Mouse (Mus musculus) embryonic facial prominence, embryonic 12.5 days (tissue): Measurements from ENCODE around the gene Cryba2. TPM values are rescaled to one million over a fixed set of nuclear protein-coding genes. Genes with fewer than 3 reads are reported as not detected.

Experiments used
- ATAC-seq: fragments of 200-750 bp; cut with Nextera tagmentation; 2 replicates; pipeline ENCODE4 v1.8.0; 2017; ENCODE audit not compliant: insufficient number of reproducible peaks, insufficient read depth, low FRiP score, low TSS enrichment
- H3K27ac ChIP-seq: fragments of 300-500 bp; sonication (generic); 2 replicates; pipeline ENCODE4 v1.5.1; 2016; ENCODE audit warnings: mild to moderate bottlenecking
- H3K27me3 ChIP-seq: fragments of 300-500 bp; sonication (generic); 2 replicates; pipeline ENCODE4 v1.6.1; 2016; ENCODE audit warnings: mild to moderate bottlenecking, moderate library complexity
- H3K36me3 ChIP-seq: fragments of 300-500 bp; sonication (generic); 2 replicates; pipeline ENCODE4 v1.6.1; 2016; ENCODE audit warnings: mild to moderate bottlenecking
- H3K4me1 ChIP-seq: fragments of 300-500 bp; sonication (generic); 2 replicates; pipeline ENCODE4 v1.6.1; 2016
- H3K4me2 ChIP-seq: fragments of 300-500 bp; sonication (generic); replicated peaks from 2 replicates; pipeline ENCODE4 v1.6.1; 2016; ENCODE audit warnings: mild to moderate bottlenecking, moderate library complexity
- H3K4me3 ChIP-seq: fragments of 300-500 bp; sonication (generic); 2 replicates; pipeline ENCODE4 v1.5.1; 2016; ENCODE audit warnings: mild to moderate bottlenecking
- H3K9ac ChIP-seq: fragments of 300-500 bp; sonication (generic); 2 replicates; pipeline ENCODE4 v1.6.1; 2016; ENCODE audit warnings: mild to moderate bottlenecking, moderate library complexity
- H3K9me3 ChIP-seq: fragments of 300-500 bp; sonication (generic); 2 replicates; pipeline ENCODE4 v1.6.1; 2016; ENCODE audit warnings: mild to moderate bottlenecking, moderate library complexity
- WGBS: fragments of 180-500 bp; shearing (Covaris S2); methylation state at CpG from one replicate; pipeline ENCODE4 v1.1.7; 2016; 5-methylcytosine and 5-hydroxymethylcytosine counted together
- polyA plus RNA-seq: library from polyadenylated mRNA; unstranded; fragments of >200 nt; fragmentation: Nextera tagmentation; extraction: Ambion mirVana; gene quantifications from 2 replicates; pipeline ENCODE4 v1.2.1, GENCODE M21; 2016

Gene Cryba2
- polyA plus RNA-seq, 1 experiment from 2014 or later: 16.1 TPM

DNA sequence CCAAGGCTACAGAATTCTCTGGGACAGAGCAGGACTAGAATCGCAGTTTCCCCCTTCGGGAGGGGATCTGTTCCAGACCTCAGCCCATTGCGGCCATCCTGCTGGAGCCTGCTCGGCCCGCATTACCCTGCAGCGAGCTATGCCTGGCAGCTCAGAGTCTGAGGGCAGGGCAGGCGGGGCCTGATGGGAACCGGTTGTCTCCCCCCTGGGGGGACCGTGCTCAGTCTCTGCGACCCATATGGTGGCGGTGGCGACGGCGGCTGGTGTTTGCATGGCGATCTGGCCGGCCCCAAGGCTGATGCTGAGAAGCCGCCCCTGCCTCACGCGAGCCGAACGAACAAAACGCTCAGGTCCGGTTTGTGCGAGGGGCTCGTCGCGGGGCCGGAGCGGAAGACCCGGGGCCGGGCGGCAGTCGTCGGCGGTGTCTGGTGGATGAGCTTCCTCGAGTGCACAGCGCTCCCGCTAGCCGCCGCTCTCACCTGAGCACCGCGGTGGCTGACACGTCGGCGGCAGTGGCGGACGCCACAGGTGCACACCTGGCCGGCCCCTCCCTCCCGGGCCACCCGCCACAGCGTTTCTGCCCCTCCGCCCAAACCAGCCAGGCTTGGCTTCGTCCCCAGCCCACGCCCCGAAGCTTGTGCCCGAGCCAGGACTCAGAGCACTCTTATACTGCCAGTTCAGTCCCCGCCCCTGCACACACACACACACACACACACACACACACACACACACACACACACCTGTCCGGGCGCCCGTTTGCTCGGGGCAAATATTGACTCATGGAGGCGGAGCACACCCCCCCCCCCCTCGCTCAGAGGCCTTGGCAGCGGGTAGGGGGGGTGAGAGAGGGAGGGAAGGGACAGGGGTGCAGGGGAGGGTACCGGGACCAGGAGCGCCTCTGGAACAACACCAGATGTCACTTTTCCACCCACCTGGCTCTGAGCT lies 7.7 kb upstream of the Cryba2 start:
- ATAC-seq: no peak
- 2% methylated on average over 52 of the region's 66 CpGs for WGBS
- Histone ChIP-seq H3K9me3 (no peaks in the 10 kb centered on the region), H3K27ac (no peak overlapping the region), H3K9ac (0 out of 2 replicates have a peak overlapping the region, but pooled peaks have one; percentile 24), H3K4me1 (peaks cover 24% of the 10 kb centered on the region), H3K27me3 (peaks cover 90% of the 10 kb centered on the region), H3K36me3 (no peaks in the 10 kb centered on the region), H3K4me3 (peak overlapping the region; percentile 30), H3K4me2 (peak overlapping the region; percentile 57)

DNA sequence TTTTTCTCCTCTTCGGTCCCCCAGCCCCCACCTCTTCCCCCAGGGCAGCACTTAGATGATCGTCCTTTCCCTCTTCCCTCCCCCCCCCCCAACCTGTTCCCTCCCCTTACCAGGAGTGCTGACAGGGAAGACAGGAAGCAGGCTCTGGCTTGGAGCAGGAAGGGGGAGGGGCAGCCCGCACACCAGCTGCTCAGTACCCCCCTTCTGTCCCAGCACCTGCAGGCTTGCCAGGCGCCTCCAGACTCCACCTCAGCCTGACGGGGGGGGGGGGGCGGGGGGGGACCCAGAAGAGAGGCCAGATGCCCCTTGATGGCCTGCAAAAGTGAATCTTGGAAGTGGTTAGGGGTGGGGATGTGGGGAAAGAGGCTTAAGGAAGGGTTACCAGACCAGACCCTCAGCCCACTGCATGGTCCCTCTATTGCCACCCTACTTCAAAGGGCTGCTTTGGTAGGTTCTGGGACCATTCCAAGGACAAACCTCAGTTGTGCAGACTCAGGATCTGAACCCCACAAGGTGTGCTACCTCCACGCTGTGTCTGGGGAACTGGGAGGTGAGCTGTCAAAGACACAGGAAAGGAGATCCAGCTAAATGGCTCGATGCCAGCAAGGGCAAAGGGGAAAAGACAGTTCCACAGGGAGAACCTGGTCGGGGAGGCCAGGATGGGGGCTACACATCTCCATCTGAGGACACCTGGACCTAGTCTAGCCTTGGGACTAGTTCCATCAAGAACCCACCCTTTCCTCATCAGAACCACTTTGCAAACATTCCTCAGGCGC lies 5.9 kb upstream of the Cryba2 start:
- no peak overlapping the region for H3K27ac ChIP-seq
- H3K27me3 ChIP-seq: peaks cover 94% of the 10 kb centered on the region
- H3K9ac ChIP-seq: no peak overlapping the region
- WGBS: 4% methylated on average over 7 of the region's 10 CpGs
- ATAC-seq: no peak
- no peak overlapping the region for H3K4me2 ChIP-seq
- H3K9me3 ChIP-seq: no peaks in the 10 kb centered on the region
- peaks cover 24% of the 10 kb centered on the region for H3K4me1 ChIP-seq
- H3K36me3 ChIP-seq: no peaks in the 10 kb centered on the region
- H3K4me3 ChIP-seq: no peak overlapping the region

DNA sequence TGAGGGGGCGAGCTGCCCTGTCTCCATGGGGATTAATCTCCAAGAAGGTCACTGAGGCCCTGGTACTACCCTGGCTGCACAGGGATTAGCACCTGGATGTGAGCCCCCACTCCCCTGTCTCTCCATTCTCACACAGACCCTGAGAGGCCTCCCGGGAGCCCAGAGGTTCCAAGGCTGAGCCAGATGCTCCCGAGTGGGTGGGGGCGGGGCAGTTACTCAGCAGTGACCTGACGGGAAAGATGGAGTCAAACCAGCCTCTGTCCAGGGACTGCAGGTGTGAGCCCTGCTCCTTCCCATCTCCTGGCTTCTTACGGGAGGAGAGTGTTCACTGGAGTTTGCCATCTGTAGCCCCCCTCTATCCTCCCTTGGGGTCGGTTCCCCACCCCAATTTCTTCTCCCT lies 5.0 kb upstream of the Cryba2 start:
- Histone ChIP-seq H3K27ac (no peak overlapping the region), H3K4me2 (no peak overlapping the region), H3K4me3 (no peak overlapping the region), H3K27me3 (peaks cover 95% of the 10 kb centered on the region), H3K9me3 (no peaks in the 10 kb centered on the region), H3K4me1 (peaks cover 24% of the 10 kb centered on the region), H3K9ac (no peak overlapping the region), H3K36me3 (no peaks in the 10 kb centered on the region)
- no peak for ATAC-seq
- WGBS: 2% methylated on average over 7 of the region's 7 CpGs

DNA sequence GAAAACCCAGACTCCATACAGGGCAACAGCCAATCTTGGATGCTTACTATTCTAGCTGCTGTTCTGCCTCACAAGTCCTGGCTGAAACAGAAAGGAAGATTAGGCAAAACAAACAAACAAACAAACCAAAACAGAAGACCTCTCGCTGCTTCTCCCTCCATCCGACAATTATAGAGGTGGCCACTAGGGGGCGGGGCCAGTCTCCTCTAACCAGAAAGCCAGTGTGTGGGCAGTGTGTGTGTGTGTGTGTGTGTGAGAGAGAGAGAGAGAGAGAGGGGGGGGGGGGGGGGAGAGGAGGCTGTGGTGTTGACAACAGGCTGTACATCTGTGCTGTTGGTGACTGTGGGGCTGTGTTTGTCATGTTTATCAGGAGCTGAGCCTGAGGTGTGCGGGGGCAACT lies 2.0 kb upstream of the Cryba2 start:
- H3K36me3 ChIP-seq: no peaks in the 10 kb centered on the region
- H3K9me3 ChIP-seq: no peaks in the 10 kb centered on the region
- peaks cover 14% of the 10 kb centered on the region for H3K4me1 ChIP-seq
- H3K4me2 ChIP-seq: no peak overlapping the region
- no peak overlapping the region for H3K27ac ChIP-seq
- H3K9ac ChIP-seq: no peak overlapping the region
- no peak for ATAC-seq
- H3K4me3 ChIP-seq: no peak overlapping the region
- WGBS: 15% methylated on average over 4 of the region's 4 CpGs
- peaks cover 96% of the 10 kb centered on the region for H3K27me3 ChIP-seq

DNA sequence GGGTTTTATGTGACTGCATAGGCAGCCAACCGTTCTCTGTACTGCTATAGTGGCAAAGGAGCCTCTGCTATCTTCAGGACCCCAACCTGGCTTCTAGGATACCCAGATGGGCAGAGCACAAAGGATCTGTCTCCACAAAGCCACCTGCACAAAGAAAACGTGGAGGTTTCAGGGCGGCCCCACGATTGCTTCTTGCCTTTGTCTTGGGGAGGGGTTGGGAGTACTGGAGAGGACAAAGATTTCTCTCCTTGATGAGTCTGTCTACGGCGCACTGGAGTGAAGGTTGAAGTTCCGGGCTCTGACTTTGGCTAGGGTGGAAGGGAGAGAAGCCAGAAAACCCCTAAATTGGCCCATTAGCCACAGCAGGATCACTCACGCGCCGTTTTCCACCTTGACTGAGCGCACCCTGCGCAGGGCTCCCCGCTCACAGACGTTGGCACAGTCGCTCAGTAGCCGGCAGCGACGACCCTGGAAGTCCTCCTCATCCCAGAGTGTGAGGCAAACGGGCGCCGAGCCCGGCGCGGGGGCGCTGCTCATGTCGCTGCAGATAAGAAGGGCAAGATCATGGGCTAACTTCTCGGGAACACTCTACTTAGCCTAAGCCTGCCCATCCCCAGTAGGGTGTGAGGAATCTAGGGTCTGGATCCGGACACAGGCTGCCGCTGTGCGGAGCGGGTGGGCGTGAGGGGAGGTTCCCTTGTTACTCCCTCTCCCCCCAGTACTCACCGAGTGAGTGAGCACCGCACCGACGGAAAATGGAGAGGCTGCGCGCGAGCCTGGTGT lies 401 bp downstream of the Cryba2 start:
- ATAC-seq: no peak

DNA sequence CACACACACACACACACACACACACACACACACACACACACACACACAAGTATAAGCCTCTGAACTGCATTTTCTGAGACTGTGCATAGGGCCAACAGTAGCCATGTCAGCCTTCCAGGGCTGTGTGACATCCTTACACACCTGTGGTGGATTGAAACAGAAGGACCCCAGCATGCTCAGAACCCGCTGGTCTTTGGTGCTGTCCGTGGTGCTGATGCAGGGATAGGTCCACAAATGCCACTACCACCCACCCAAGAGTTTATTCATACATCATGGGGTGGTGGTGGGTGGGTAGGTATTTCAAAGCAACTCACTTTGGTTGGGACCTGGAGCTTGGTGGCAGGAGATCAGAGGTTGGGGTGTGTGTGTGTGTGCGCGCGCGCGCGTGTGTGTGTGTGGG lies 1.4 kb downstream of the Cryba2 start:
- no peak overlapping the region for H3K4me2 ChIP-seq
- ATAC-seq: no peak
- H3K27me3 ChIP-seq: peaks cover 96% of the 10 kb centered on the region
- H3K9ac ChIP-seq: no peak overlapping the region
- no peak overlapping the region for H3K27ac ChIP-seq
- no peaks in the 10 kb centered on the region; the same call in 1 of the 2 replicates for H3K4me1 ChIP-seq
- no peak overlapping the region for H3K4me3 ChIP-seq
- WGBS: 0% methylated on average over 4 of the region's 8 CpGs
- no peaks in the 10 kb centered on the region for H3K36me3 ChIP-seq
- no peaks in the 10 kb centered on the region for H3K9me3 ChIP-seq

More for the DNA sequence above, 401 bp downstream of the Cryba2 start:
- peaks cover 93% of the 10 kb centered on the region for H3K27me3 ChIP-seq
- H3K4me2 ChIP-seq: no peak overlapping the region
- H3K9ac ChIP-seq: no peak overlapping the region
- H3K27ac ChIP-seq: no peak overlapping the region
- no peak overlapping the region for H3K4me3 ChIP-seq
- no peaks in the 10 kb centered on the region for H3K9me3 ChIP-seq
- no peaks in the 10 kb centered on the region for H3K36me3 ChIP-seq
- 1% methylated on average over 39 of the region's 39 CpGs for WGBS
- no peaks in the 10 kb centered on the region; the same call in 1 of the 2 replicates for H3K4me1 ChIP-seq

DNA sequence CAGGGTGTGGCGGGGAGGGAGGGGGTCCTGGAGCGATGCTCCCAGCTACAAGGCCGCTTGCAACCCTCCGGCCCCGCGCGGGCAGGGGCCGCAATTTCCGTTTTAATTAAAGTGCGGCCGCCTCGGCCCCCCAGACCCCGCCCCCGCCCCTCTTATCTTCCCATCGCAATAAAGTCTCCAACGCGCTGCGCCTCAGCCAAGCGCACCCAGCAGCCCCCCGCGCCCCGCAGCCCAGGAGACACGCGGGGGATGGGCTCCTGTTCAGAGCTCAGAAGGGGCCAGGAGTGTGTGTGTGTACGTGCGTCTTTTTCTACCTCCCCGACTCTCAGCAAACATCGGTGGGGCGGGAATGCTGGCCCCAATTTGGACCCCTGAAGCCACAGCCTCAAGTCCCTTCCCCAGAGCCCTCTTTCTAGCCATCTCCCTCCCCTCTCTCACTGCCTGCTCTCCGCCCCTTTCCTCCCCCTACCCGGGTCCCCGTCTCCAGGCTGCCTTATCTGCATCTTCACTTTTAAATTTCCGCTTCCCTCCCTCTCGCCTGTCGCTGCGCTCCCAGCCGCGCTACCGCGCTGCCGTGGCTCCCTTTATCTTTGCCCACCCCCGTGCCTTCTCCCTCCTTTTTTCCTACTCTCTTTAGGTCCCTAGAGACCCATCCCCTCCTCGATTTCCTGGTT lies 7.4 kb downstream of the Cryba2 start, which contains the start of gene Fev:
Fev (minus strand) TSS at position 51 of the 674 bp plus-strand sequence.
- Histone ChIP-seq H3K9ac (peak within 1 kb of the TSS; percentile 19; the same call in 1 of the 2 replicates), H3K36me3 (no peaks in the 10 kb centered on the region), H3K27ac (no peak within 1 kb of the TSS), H3K27me3 (peaks cover 96% of the 10 kb centered on the region), H3K4me3 (peak within 1 kb of the TSS; percentile 29), H3K4me2 (peak within 1 kb of the TSS; percentile 44), H3K9me3 (no peaks in the 10 kb centered on the region), H3K4me1 (peaks cover 28% of the 10 kb centered on the region)
- WGBS: under 1% methylated on average over 43 of the region's 43 CpGs
- no peak for ATAC-seq

DNA sequence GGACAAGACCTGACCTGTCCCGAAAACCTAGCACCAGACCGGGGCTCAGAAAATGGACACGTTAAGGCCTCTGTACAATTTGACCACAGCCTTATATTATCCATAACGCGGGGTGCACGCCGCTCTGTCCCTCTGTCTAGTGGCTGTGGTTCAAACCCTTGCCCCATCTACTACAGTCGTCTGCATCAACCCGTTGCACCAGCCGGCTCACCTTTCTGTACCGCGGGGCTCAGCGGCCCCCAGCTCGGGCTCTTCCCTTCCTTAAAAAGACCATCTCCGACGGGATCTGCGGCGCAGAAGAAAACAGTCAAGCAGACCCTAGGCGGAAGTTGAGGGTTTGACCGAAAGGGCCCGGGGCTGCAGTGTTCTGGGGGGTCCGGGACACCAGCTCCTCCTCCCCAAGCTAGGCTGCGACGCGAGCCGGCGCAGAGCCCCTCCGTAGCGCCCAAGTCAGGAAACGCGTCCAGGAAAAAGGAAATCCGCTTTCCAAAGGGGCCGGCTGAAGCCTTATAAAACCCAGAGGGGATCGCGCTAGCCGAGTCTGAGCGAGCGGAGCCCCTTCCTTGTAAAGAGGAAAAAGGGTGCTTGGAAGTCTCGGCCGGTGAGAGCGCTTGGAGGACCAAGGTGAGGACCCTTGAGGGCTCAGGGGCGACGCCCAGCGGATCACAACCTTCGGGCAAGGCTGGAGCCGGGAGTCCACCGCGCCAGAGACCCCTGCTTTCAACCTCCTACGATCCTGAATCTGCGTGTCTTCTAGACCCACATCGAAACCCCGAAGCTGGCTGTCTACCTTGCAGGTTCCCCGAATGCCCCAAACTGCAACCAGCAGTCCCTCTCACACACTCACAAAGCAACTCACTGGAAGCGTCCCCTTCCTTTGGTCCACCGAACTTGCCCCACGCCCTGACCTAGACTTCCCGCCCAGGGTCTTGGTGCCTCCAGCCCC lies 8.5 kb downstream of the Cryba2 start:
- Histone ChIP-seq H3K4me3 (peak overlapping the region; percentile 29), H3K27ac (no peak overlapping the region), H3K9ac (peak overlapping the region; percentile 19; the same call in 1 of the 2 replicates), H3K9me3 (no peaks in the 10 kb centered on the region), H3K27me3 (peaks cover 94% of the 10 kb centered on the region), H3K36me3 (no peaks in the 10 kb centered on the region), H3K4me1 (peaks cover 28% of the 10 kb centered on the region), H3K4me2 (peak overlapping the region; percentile 44)
- WGBS: under 1% methylated on average over 57 of the region's 57 CpGs
- no peak for ATAC-seq

DNA sequence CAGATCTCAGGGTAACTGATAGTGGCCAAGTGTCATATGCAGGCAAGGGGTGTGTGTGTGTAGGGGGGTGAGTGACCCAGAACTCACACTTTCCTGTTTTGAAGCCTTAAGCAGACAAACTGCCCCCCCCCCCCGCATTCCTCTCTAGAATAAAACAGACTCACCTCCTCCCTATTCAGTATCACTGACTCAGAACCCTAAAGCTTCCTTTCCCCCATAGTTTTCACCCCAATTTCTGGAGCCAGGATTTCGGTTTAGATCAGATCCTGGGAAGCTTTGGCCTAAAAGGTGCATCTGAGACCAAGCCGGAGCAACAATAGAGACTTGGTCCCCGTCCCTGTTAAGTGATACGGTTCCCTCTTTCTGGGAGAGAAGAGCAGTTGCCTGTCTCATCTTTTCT lies 9.5 kb downstream of the Cryba2 start:
- no peak overlapping the region for H3K4me3 ChIP-seq
- H3K4me1 ChIP-seq: peaks cover 28% of the 10 kb centered on the region
- H3K9ac ChIP-seq: no peak overlapping the region
- H3K27me3 ChIP-seq: peaks cover 97% of the 10 kb centered on the region
- no peak overlapping the region for H3K4me2 ChIP-seq
- no peaks in the 10 kb centered on the region for H3K36me3 ChIP-seq
- no peak for ATAC-seq
- WGBS: 3% methylated on average over 5 of the region's 5 CpGs
- H3K27ac ChIP-seq: no peak overlapping the region
- no peaks in the 10 kb centered on the region for H3K9me3 ChIP-seq

DNA sequence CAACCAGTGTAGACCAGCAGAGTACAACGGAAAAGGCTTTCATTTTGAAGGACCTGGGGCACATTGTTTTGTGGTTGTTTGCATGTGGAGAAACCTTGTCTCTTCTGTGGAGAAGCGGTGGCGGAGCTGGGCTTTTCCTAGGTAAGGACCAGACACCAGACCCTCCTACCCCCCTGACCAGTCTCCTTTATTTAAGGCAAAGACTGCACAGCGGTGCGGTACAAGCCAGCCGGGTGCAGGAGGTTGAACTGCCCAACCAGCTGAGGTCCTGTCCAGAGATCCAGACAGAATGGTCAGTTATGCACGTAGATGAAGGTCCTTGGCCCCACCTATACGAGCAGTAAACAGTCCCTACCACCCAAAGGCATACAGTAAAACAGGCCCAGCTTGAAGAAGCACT lies 10.1 kb downstream of the Cryba2 start:
- Histone ChIP-seq H3K9me3 (no peaks in the 10 kb centered on the region), H3K27me3 (peaks cover 97% of the 10 kb centered on the region), H3K27ac (no peak overlapping the region), H3K9ac (no peak overlapping the region), H3K4me2 (no peak overlapping the region), H3K4me1 (peaks cover 28% of the 10 kb centered on the region), H3K4me3 (peak overlapping the region; percentile 30; the same call in 1 of the 2 replicates), H3K36me3 (no peaks in the 10 kb centered on the region)
- WGBS: 1% methylated on average over 8 of the region's 8 CpGs
- ATAC-seq: no peak
